Mouse (Mus musculus) liver, postnatal 0 days (tissue): ENCODE results near the gene Qrich2. TPM values are rescaled to one million over a fixed set of nuclear protein-coding genes. Genes with fewer than 3 reads are reported as not detected.

Experiments
- ATAC-seq: fragments of 200-750 bp; cut with Nextera tagmentation; 2 replicates; pipeline ENCODE4 v1.8.0; 2017; ENCODE audit warnings: mild to moderate bottlenecking, moderate library complexity
- DNase-seq: peaks from one replicate; pipeline ENCODE4 v3.0.0-alpha.2; 2016
- H3K27ac ChIP-seq: fragments of 300-500 bp; sonication (generic); 2 replicates; pipeline ENCODE4 v1.5.1; 2014; ENCODE audit warnings: antibody characterized with exemption, moderate library complexity, mild to moderate bottlenecking, low read depth
- H3K27me3 ChIP-seq: fragments of 300-500 bp; sonication (generic); 2 replicates; pipeline ENCODE4 v1.6.1; 2014; ENCODE audit warnings: low read length, control low read depth, mixed read lengths; ENCODE audit not compliant: insufficient read depth
- H3K36me3 ChIP-seq: fragments of 300-500 bp; sonication (generic); replicated peaks from 2 replicates; pipeline ENCODE4 v1.6.1; 2014; ENCODE audit warnings: mild to moderate bottlenecking, control low read depth, low read length, moderate library complexity, mixed read lengths; ENCODE audit not compliant: insufficient read depth
- H3K4me1 ChIP-seq: fragments of 300-500 bp; sonication (generic); 2 replicates; pipeline ENCODE4 v1.6.1; 2014; ENCODE audit warnings: antibody characterized with exemption, mild to moderate bottlenecking, control low read depth; ENCODE audit not compliant: insufficient read depth
- H3K4me2 ChIP-seq: fragments of 300-500 bp; sonication (generic); 2 replicates; pipeline ENCODE4 v1.6.1; 2014; ENCODE audit warnings: low read depth, mild to moderate bottlenecking, low read length, moderate library complexity, mixed read lengths
- H3K4me3 ChIP-seq: fragments of 300-500 bp; sonication (generic); 2 replicates; pipeline ENCODE4 v1.5.1; 2014; ENCODE audit warnings: low read depth, low read length
- H3K9ac ChIP-seq: fragments of 300-500 bp; sonication (generic); replicated peaks from 2 replicates; pipeline ENCODE4 v1.6.1; 2014; ENCODE audit warnings: mild to moderate bottlenecking, moderate library complexity
- H3K9me3 ChIP-seq: fragments of 300-500 bp; sonication (generic); 2 replicates; pipeline ENCODE4 v1.6.1; 2016; ENCODE audit warnings: mild to moderate bottlenecking, control low read depth, low read length, mixed read lengths
- CTCF ChIP-seq: sonication (generic); IDR thresholded peaks from 2 replicates; pipeline ENCODE4 v1.5.1; 2016; ENCODE audit warnings: antibody characterized with exemption, low read depth
- EP300 ChIP-seq: IDR thresholded peaks from 2 replicates; pipeline ENCODE4 v1.6.1; 2016; ENCODE audit warnings: antibody characterized with exemption, low read depth, mild to moderate bottlenecking
- WGBS: fragments of 180-500 bp; shearing (Covaris S2); extraction: QIAGEN DNeasy Blood & Tissue Kit; methylation state at CpG from one replicate; pipeline ENCODE4 v1.1.7; 2014; ENCODE audit not compliant: insufficient replicate concordance; 5-methylcytosine and 5-hydroxymethylcytosine counted together
- polyA plus RNA-seq: library from polyadenylated mRNA; unstranded; fragments of >200 nt; fragmentation: Nextera tagmentation; extraction: Ambion mirVana; gene quantifications from 2 replicates; pipeline ENCODE4 v1.2.1, GENCODE M21; 2015

The Qrich2 gene
- polyA plus RNA-seq, 1 experiment from 2014 or later = not detected

GRCm38 (mm10) chr11:116481776-116482175, 15.7 kb upstream of the Qrich2 start:
- no peak overlapping the region for H3K4me2 ChIP-seq
- no peak overlapping the region for H3K27ac ChIP-seq
- H3K9ac ChIP-seq = no peak overlapping the region
- H3K4me1 ChIP-seq = no peaks in the 10 kb centered on the region
- 80% methylated on average over 7 of the region's 7 CpGs for WGBS
- DNase-seq = no peak
- ATAC-seq = no peak
- H3K36me3 ChIP-seq = peaks cover 65% of the 10 kb centered on the region
- TF ChIP-seq CTCF = no peak
- no peaks in the 10 kb centered on the region for H3K9me3 ChIP-seq
- H3K4me3 ChIP-seq = no peak overlapping the region
- H3K27me3 ChIP-seq = no peaks in the 10 kb centered on the region

GRCm38 (mm10) chr11:116480975-116481374, 14.9 kb upstream of the Qrich2 start:
- H3K27me3 ChIP-seq = no peaks in the 10 kb centered on the region
- TF ChIP-seq CTCF (no peak), EP300 (no peak)
- DNase-seq (no peak), ATAC-seq (no peak)
- no peak overlapping the region for H3K9ac ChIP-seq
- H3K27ac ChIP-seq = no peak overlapping the region
- no peaks in the 10 kb centered on the region for H3K4me1 ChIP-seq
- no peaks in the 10 kb centered on the region for H3K9me3 ChIP-seq
- no peak overlapping the region for H3K4me3 ChIP-seq
- H3K36me3 ChIP-seq = peaks cover 71% of the 10 kb centered on the region
- 87% methylated on average over 8 of the region's 8 CpGs for WGBS
- no peak overlapping the region for H3K4me2 ChIP-seq

GRCm38 (mm10) chr11:116479832-116480231, 13.8 kb upstream of the Qrich2 start:
- WGBS = 68% methylated on average over 8 of the region's 8 CpGs
- Histone ChIP-seq H3K4me1 (no peaks in the 10 kb centered on the region), H3K4me2 (no peak overlapping the region), H3K36me3 (peaks cover 69% of the 10 kb centered on the region), H3K27ac (no peak overlapping the region), H3K9ac (no peak overlapping the region), H3K9me3 (no peaks in the 10 kb centered on the region), H3K4me3 (no peak overlapping the region), H3K27me3 (no peaks in the 10 kb centered on the region)
- no peak for TF ChIP-seq EP300
- TF ChIP-seq CTCF = no peak
- DNase-seq (no peak), ATAC-seq (no peak)

- no peak overlapping the region for H3K27ac ChIP-seq
- DNase-seq = no peak
- no peaks in the 10 kb centered on the region for H3K4me1 ChIP-seq
- no peak overlapping the region for H3K4me2 ChIP-seq
- no peak for ATAC-seq
- no peaks in the 10 kb centered on the region for H3K27me3 ChIP-seq
- 80% methylated on average over 7 of the region's 7 CpGs for WGBS
- H3K4me3 ChIP-seq = no peak overlapping the region
- no peak overlapping the region for H3K9ac ChIP-seq
- no peaks in the 10 kb centered on the region for H3K9me3 ChIP-seq
- H3K36me3 ChIP-seq = peaks cover 71% of the 10 kb centered on the region
- no peak for TF ChIP-seq CTCF
- TF ChIP-seq EP300 = no peak
Observed at GRCm38 (mm10) chr11:116478978-116479377, 12.9 kb upstream of the Qrich2 start.

GRCm38 (mm10) chr11:116477160-116477759, 11.2 kb upstream of the Qrich2 start:
- 88% methylated on average over 15 of the region's 15 CpGs for WGBS
- Histone ChIP-seq H3K9me3 (no peaks in the 10 kb centered on the region), H3K4me3 (no peak overlapping the region), H3K27ac (no peak overlapping the region), H3K36me3 (peaks cover 73% of the 10 kb centered on the region), H3K27me3 (no peaks in the 10 kb centered on the region), H3K9ac (no peak overlapping the region), H3K4me1 (no peaks in the 10 kb centered on the region), H3K4me2 (no peak overlapping the region)
- DNase-seq (no peak), ATAC-seq (no peak)
- TF ChIP-seq CTCF (no peak), EP300 (no peak)

GRCm38 (mm10) chr11:116476696-116477095, 10.7 kb upstream of the Qrich2 start:
- Histone ChIP-seq H3K36me3 (peaks cover 73% of the 10 kb centered on the region), H3K27ac (no peak overlapping the region), H3K9ac (no peak overlapping the region), H3K4me2 (no peak overlapping the region), H3K4me3 (no peak overlapping the region), H3K27me3 (no peaks in the 10 kb centered on the region), H3K4me1 (no peaks in the 10 kb centered on the region), H3K9me3 (no peaks in the 10 kb centered on the region)
- DNase-seq (no peak), ATAC-seq (no peak)
- WGBS = 87% methylated on average over 6 of the region's 6 CpGs
- TF ChIP-seq CTCF (no peak), EP300 (no peak)

- peaks cover 73% of the 10 kb centered on the region for H3K36me3 ChIP-seq
- H3K4me3 ChIP-seq = no peak overlapping the region
- H3K4me1 ChIP-seq = no peaks in the 10 kb centered on the region
- H3K9me3 ChIP-seq = no peaks in the 10 kb centered on the region
- 89% methylated on average over 10 of the region's 10 CpGs for WGBS
- no peak for ATAC-seq
- H3K4me2 ChIP-seq = no peak overlapping the region
- no peak for DNase-seq
- no peak overlapping the region for H3K27ac ChIP-seq
- H3K9ac ChIP-seq = no peak overlapping the region
- H3K27me3 ChIP-seq = no peaks in the 10 kb centered on the region
- no peak for TF ChIP-seq CTCF
- TF ChIP-seq EP300 = no peak
Observed at GRCm38 (mm10) chr11:116476041-116476440, 10.0 kb upstream of the Qrich2 start.
